ENCODE assay signal across 18 mouse cellular contexts in the genomic region with DNA sequence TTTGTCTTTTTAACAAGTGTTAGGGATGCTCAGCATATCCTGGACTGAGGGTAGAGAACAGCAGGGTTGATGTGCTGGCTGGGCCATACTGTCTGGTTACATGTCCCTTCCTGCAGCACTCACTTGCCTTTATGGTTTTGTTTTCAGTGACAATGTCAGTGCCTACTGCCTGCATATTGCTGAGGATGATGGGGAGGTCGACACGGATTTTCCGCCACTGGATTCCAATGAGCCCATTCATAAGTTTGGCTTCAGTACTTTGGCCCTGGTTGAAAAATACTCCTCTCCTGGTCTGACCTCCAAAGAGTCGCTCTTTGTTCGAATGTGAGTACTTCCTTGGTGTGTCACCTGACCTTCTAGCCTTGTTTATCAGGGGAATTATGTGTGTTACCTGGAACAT.
"Had no signal": no experiment of that assay in that cellular context is flagged by ENCODE, and none has a peak within 500 bp of the region (broad histone marks: within the 10 kb centered on the region; RNA-seq: fewer than 3 reads in every experiment).

No protein-coding gene starts in this region.

- H3K9ac ChIP-seq: lung, embryonic 14.5 days; midbrain, embryonic 12.5 days; neural tube, embryonic 13.5 days; neural tube, embryonic 15.5 days had no signal

- H3K27me3 ChIP-seq: midbrain, embryonic 12.5 days; neural tube, embryonic 13.5 days; neural tube, embryonic 15.5 days had no signal

- DNase-seq: lung, adult 18-20 months; lung, embryonic 14.5 days; lung, postnatal 10 days; lung, postnatal 4 days; midbrain, embryonic 14.5 days; retina, postnatal 1 day; right cerebral cortex, adult 18-20 months; right cerebral cortex, postnatal 25 days; right cerebral cortex, postnatal 4 days; spleen, adult 18-20 months; thymus, adult 18-20 months; thymus, postnatal 14 days; thymus, postnatal 36 days had no signal

- H3K4me3 ChIP-seq: midbrain, embryonic 10.5 days; midbrain, embryonic 12.5 days; myocyte; neural tube, embryonic 13.5 days; neural tube, embryonic 15.5 days had no signal

- H3K36me3 ChIP-seq: midbrain, embryonic 12.5 days; neural tube, embryonic 13.5 days; neural tube, embryonic 15.5 days had no signal

- H3K4me1 ChIP-seq: midbrain, embryonic 10.5 days; midbrain, embryonic 12.5 days; neural tube, embryonic 15.5 days had no signal

- H3K27ac ChIP-seq: midbrain, embryonic 10.5 days; midbrain, embryonic 12.5 days; neural tube, embryonic 13.5 days; neural tube, embryonic 15.5 days had no signal

- H3K9me3 ChIP-seq: midbrain, embryonic 10.5 days; midbrain, embryonic 12.5 days; neural tube, embryonic 13.5 days; neural tube, embryonic 15.5 days had no signal
